Mouse (Mus musculus) CD8-positive naive resting alpha-beta T cell, adult 2 months (primary cell): ENCODE measurements around the gene Prl2c1.
"Not testable (repeated sequence)": the region's sequence is repeated elsewhere in the genome, so short reads cannot be mapped to it uniquely, and the experiment has no call there.

ENCODE experiments used
- DNase-seq, 2 experiments: peaks; one replicate each; pipeline ENCODE4 v3.0.0; 2022; ENCODE audit warnings: low read depth in 2 of 2, low spot score in 2 of 2

The Prl2c1 gene

DNA sequence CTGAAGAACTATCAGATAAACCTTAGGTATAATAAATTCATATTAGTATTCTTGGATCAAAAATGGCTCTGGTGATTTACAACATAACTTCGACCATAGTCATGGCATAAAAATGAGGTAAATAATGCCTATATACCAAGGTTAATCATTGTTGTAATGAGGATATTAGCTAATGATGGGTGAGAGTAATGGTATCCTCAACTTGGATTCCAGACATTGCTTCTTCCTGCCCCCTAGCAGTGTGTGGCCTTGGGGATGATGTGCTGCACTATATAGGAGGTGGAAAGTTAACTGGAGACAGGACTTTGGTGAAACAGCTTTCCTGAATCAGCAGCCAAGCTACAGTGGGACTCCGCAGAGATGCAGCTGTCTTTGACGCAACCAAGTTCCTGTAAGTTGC lies at the start of gene Prl2c1:
Gene Prl2c1 (plus strand): TSS at position 301 of the 400 bp plus-strand sequence.
- no peak for DNase-seq

GRCm38 (mm10) chr13:27801354-27801753 lies 47.8 kb upstream of the Prl2c1 start, which contains the start of gene Prl2a1:
Gene Prl2a1, plus strand, starts transcription at chr13:27801654.
- DNase-seq = no peak

- no peak for DNase-seq
Observed at GRCm38 (mm10) chr13:27802765-27803164, 46.4 kb upstream of the Prl2c1 start.

DNA sequence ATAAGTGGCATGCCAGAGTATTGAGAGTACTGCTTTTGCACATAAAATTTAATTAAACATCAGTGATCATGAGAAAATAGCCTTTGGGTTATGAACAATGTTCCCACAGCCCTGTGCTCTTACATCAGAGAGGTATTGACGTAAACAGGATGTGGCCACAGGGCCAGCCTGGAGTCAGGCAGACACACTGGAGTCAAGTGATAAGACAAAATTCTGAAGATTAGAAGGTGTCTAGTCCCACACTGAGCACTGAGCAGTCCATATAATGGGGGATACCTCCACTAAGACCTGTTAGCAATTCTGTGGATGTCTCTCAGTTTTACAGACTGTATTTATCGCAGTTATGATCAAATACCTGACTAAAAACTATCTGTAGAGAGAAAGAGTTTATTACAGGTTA lies 55.1 kb downstream of the Prl2c1 start:
- not testable (repeated sequence) for DNase-seq
